Mouse (Mus musculus) induced T-regulatory cell, adult 2 months (primary cell): ENCODE measurements at regions not wholly inside any gene's neighbourhood (a gene's known extent, or its start where the extent isn't known, plus 50 kb on each side); places are given as distances from the start of the nearest gene placed in this dataset.

ENCODE experiments used
- DNase-seq: peaks from one replicate; pipeline ENCODE4 v3.0.0-alpha.2; 2012; ENCODE audit warnings: low read depth

DNA sequence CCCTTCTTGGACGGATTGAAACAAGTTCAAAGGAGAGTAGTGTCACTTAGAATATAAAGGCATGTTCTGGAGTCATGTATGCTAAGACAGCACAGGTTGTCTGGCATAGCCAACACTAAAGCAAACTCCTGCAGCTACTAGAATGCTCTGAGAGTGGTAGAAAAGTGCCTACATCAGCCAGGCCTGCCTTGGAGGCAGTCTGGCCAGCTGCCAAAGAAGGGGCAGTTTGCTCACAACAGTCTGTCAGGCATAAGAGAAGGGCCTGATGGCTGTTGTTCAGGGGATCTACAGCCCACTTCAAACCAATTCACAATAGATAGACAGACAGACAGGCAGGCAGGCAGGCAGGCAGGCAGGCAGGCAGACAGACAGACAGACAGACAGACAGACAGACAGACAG lies 136.5 kb upstream of the Dap start:
- DNase-seq = no peak

- no peak for DNase-seq
Measured at GRCm38 (mm10) chr15:31091916-31092570, 132.1 kb upstream of the Dap start.

DNA sequence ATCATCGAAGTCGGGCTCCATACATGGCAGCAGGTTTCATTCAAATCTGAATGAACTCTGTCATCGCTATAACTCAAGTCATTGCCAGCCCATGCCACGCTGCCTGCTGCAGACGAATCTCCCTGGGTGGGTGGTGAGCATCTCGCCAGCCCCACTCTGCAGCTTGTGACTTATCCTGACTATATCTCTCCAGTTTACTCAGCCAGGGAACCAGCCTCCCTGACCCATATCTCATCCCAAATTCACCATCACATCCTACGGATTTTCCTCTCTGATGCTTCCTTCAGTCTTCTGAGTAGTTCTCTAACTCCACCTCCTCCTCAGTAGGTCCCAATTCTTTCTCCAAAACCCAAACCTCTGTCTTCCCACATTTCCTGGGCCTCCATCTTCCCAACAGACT lies 127.9 kb upstream of the Dap start:
- DNase-seq = no peak

DNA sequence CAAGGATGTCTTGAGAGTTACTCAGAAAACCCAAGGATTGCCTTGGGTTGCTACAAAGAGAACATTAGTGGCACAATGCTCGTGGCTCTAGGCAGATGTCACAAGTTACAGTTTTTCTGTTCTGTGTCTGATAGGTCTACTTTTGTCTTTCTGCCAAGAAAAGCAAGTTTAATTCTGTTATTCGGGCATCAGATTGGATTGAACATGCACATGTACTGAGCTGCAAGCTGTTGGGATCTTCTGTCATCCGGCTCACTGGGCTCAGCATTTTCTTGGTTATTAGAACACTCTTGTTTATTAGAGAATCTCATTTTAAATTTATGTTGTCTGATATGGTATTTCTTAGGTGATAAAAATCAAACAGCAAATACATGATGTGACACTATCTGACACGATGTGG lies 126.8 kb upstream of the Dap start:
- no peak for DNase-seq

DNA sequence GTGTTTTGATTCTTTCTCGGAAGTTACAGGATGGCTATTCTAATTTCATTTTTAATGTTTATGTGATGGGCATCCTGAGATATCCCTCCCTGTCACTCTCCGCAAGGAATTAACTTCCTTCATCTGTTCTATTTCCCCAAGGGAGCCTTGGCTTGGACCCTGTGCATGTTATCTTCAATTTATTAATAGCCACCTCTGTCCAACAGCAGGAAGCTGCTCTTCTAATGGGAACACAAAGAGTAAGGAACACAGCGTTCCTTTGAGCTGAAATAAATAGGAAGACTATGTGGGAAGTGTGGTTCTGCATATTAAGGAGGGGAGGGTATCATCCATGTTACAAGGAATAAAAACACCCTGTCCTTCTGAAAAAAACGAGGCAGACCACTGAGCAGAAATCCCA lies 119.4 kb upstream of the Dap start:
- DNase-seq = no peak

- DNase-seq = no peak
Measured at GRCm38 (mm10) chr15:31106907-31107306, 117.2 kb upstream of the Dap start.

DNA sequence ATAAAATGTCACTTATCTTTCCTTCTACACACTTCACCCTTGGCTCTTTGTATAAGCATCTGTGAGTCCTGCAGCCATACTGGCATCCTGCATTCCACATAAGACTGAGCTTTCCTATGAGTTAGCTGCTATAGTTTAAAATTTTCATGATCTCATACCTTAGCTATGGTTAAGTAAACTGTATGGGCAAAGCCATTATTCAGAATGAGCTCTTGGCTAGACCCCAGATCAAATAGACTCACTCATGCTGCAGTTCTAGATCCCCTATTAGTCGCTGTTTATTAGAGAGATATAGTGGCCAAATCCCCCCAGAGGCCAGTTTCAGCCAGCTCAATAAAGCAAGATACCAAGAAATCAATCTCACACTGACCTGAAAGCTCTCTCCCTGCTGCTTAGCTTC lies 110.9 kb upstream of the Dap start:
- no peak for DNase-seq

GRCm38 (mm10) chr15:31117338-31117737 lies 106.8 kb upstream of the Dap start:
- DNase-seq = peak; percentile 33

GRCm38 (mm10) chr15:31120147-31120546 lies 104.0 kb upstream of the Dap start:
- no peak for DNase-seq

- peak; percentile 4 for DNase-seq
Measured at GRCm38 (mm10) chr15:31125784-31126183, 98.3 kb upstream of the Dap start.

GRCm38 (mm10) chr15:31126999-31127398 lies 97.1 kb upstream of the Dap start:
- no peak for DNase-seq

DNA sequence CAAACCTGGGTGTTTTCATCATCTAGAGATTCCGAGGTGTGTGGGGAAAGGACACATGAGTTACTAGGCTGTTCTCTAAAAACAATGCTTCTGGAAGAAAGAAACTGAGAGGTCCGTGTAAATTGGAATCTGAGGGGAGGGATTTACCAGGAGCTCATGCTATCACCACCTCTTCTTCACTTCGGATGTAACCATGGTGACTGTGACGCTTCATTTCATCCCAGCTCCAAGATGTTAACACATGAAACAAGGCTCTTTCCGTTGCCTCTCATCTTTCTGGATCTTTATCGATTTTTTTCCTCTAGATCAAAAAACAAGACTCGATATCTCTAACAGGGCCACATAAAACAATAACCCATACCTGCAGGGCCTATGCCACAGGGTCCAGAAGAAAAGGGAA lies 89.2 kb upstream of the Dap start:
- no peak for DNase-seq

DNA sequence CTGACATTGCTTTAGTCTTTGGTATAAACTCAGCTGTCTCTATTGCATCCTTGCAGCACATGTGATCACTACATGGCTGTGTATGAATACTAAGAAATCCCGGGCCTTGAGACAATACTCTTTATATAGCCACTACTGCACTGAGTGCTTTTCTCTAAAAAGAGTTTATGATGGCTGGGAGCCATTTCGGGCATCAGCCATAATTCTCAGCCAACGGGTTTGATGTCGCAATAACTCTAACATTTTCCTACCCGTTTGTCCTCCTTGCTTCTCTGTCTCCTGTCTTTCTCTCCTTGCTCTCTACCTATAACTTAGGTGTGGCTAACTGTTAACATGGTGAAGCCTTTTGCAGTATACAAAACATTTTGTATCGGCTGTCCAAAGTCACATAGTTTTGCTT lies 85.5 kb upstream of the Dap start:
- no peak for DNase-seq

DNA sequence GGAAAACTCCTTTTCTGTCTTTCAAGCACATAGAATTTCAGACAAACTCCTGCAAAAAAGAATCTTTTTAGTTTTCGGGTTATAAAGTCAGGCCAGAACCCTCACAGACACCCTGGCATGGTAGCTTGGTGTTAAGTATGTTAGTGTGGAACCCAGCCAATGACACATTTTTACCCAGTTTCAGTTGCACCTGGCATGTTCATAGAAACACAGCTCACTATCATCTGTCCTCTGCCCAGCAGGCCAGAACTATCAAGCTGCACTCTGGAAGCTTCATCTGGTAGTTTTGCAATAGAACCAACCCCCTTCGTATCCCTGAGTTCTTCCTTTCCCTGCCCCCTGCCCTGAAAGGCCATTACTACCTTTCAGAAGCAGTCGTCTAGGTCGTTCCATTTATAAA lies 82.4 kb upstream of the Dap start:
- DNase-seq = no peak

- no peak for DNase-seq
Measured at GRCm38 (mm10) chr15:31148251-31149145, 75.6 kb upstream of the Dap start.

- DNase-seq = no peak
Measured at GRCm38 (mm10) chr15:31149855-31150254, 74.3 kb upstream of the Dap start.

GRCm38 (mm10) chr15:31150546-31151471 lies 73.3 kb upstream of the Dap start:
- DNase-seq = no peak

DNA sequence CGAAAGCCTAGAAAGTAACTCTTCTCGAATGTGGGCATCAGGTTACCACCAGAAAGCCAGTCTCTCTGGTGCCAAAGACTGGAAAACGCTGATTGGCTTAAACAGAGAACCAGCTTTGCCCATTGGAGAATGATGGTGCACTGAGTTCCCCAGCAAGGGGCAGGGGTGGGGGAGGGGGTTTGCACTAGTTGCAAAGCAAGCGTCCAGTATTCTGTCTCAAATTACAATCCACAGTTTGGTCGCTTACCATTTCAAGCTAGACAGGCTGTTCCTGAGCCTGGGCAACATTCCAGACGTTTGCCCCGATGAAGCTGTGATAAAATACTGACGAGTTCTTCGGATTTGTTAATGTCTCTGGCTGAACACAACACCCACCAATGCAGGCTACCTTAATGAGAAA lies 69.0 kb upstream of the Dap start:
- no peak for DNase-seq

- DNase-seq = peak; percentile 23
Measured at GRCm38 (mm10) chr15:31166543-31167105, 57.5 kb upstream of the Dap start.

DNA sequence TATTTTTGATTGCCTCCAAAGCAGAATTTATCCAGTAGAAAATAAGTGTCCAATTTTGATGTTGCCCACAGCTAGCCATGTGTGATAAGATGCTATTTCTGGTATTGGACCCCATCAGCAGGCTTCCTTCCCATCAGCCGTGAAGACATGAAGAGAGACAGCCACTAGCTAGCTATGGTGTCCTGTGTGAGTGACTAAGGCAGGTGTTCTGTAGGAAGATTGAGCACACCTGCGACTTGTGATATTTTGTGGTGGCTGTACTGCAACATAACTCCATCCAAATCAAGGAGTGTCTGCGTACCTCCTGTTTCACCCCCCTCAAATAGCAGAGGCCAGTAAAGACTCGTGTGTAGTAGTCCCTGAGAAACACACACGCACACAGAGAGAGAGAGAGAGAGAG lies 56.6 kb upstream of the Dap start:
- no peak for DNase-seq

DNA sequence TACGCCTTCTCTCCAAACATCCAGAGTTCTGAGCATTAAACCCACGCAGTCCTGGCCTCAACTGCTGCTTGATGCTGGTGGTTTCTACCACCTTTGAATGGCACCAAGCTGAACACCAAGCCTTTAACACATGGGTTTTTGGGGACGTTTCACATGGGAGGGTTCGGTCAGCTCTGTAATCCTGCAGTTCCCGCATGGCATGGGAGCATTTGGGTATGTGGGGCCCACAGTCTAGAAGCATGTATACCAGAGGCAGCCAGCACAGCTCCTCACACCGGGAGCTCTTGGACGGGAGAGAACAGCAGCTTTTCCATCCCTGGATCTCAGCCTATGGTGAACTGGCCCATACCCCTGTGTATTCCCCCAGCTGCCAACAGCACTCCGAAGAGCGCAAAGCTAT lies 55.9 kb upstream of the Dap start:
- DNase-seq = no peak
